Mouse (Mus musculus): ENCODE measurements around the gene Frem2. TPM values are rescaled to one million over a fixed set of nuclear protein-coding genes. Genes with fewer than 3 reads are reported as not detected.
A peak's percentile ranks its signal among the peaks of the same experiment; 100 is the strongest.

The Frem2 gene
- polyA plus RNA-seq, 1 experiment from 2014 or later = 10.2 TPM

DNA sequence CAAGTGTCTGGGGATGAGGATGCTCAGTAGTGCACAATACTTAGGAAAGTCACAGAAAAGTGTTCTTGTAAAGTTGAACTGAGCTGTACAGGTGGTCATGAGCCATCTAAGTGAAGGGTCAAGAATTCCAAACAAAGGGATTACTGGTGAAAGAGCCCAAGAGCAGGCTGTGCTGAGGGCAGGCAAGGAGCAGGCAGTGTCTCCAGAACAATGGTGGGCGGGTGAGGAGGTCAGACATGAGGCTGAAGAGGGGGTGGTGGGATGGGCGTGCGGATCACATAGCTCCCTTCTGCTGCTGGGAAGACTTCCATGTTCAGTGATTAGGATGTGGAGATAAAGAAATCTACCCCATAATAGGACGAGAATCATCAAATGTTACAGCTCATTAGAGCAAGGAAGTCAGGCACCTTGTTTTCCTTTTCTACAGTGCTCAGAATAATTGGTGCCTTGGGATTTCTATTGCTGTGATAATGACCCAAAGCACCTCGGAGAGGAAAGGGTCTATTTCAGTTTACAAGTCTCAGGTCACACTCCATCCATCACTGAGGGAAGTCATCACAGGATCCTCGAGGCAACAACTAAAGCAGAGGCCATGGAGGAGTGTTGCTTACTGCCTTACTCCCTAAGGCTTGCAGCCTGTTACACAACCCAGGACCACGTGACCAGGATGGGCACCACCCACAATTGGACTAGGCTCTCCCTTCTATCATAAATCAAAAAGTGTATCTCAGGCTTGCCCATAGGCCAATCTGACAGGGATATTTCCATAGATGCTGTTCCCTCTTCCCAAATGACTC, 80.6 kb downstream of the Frem2 start:
- Histone ChIP-seq H3K9me3 (ENCODE audit: control insufficient read depth, low read length) (no peaks in the 10 kb centered on the region), H3K4me2 (ENCODE audit: low read depth, low read length) (no peak overlapping the region), H3K4me3 (ENCODE audit: low read length) (no peak overlapping the region), H3K27me3 (ENCODE audit: control insufficient read depth, insufficient read depth, low read depth, low read length) (no peaks in the 10 kb centered on the region), H3K9ac (ENCODE audit: low read length) (no peak overlapping the region), H3K36me3 (ENCODE audit: control insufficient read depth, insufficient read depth, low read length) (no peaks in the 10 kb centered on the region), H3K27ac (ENCODE audit: low read length) (no peak overlapping the region), H3K4me1 (replicated peaks; ENCODE audit: control insufficient read depth, insufficient read depth, low read length) (no peaks in the 10 kb centered on the region; the same call in 1 of the 2 replicates)
- no peak; the same call in 1 of the 2 replicates for ATAC-seq (ENCODE audit: low read depth)
- WGBS = 29% methylated on average over 7 of the region's 7 CpGs

DNA sequence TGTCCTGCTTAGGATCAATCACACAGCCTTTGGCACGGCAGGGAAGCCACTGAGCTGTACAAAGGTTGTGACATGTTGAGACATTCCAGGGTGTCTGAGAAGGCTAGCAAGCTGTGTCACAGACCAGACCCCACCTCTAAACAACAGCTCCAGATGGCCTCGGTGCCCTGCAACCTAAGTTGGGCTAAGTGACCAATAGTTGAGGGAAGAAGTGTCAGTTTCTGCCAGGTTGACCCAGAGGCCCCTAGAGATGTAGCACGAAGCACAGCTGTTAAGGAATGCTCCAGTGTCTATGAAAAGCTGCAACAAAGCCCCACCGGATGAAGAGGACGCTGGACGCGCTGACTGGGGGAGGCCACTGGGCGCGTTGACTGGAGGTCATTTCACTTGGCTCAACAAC, 83.0 kb downstream of the Frem2 start:
- H3K36me3 ChIP-seq (ENCODE audit: control insufficient read depth, insufficient read depth, low read length) = no peaks in the 10 kb centered on the region
- H3K9ac ChIP-seq (ENCODE audit: low read length) = no peak overlapping the region
- no peak for ATAC-seq (ENCODE audit: low read depth)
- no peaks in the 10 kb centered on the region for H3K27me3 ChIP-seq (ENCODE audit: control insufficient read depth, insufficient read depth, low read depth, low read length)
- no peak overlapping the region for H3K4me2 ChIP-seq (ENCODE audit: low read depth, low read length)
- no peaks in the 10 kb centered on the region for H3K4me1 ChIP-seq (replicated peaks; ENCODE audit: control insufficient read depth, insufficient read depth, low read length)
- H3K4me3 ChIP-seq (ENCODE audit: low read length) = no peak overlapping the region
- no peak overlapping the region for H3K27ac ChIP-seq (ENCODE audit: low read length)
- 43% methylated on average over 9 of the region's 9 CpGs for WGBS
- no peaks in the 10 kb centered on the region for H3K9me3 ChIP-seq (ENCODE audit: control insufficient read depth, low read length)

DNA sequence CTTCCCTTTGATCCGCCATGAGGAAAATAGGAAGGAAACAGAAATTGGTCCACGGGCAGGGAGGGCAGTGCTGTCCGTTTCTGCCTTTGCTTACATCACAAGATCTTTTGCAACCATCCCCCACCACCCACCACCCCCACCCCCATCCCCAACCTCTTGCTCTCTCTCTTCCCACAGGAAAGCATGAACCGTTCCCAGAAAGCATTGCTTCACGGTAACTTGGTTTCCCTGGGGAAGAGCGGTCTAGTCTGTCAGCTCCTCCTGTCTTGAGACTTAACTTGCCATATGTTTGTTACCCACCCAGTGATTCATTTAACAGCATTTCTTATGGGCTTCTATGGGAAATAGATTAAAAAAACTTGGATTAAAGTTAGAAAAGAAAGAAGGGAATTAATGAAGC, 85.5 kb downstream of the Frem2 start:
- ATAC-seq (ENCODE audit: low read depth) = no peak
- no peaks in the 10 kb centered on the region for H3K36me3 ChIP-seq (ENCODE audit: control insufficient read depth, insufficient read depth, low read length)
- no peaks in the 10 kb centered on the region for H3K27me3 ChIP-seq (ENCODE audit: control insufficient read depth, insufficient read depth, low read depth, low read length)
- no peaks in the 10 kb centered on the region for H3K9me3 ChIP-seq (ENCODE audit: control insufficient read depth, low read length)
- no peaks in the 10 kb centered on the region for H3K4me1 ChIP-seq (replicated peaks; ENCODE audit: control insufficient read depth, insufficient read depth, low read length)
- H3K9ac ChIP-seq (ENCODE audit: low read length) = no peak overlapping the region
- H3K4me3 ChIP-seq (ENCODE audit: low read length) = no peak overlapping the region
- WGBS = 56% methylated on average over 6 of the region's 6 CpGs
- no peak overlapping the region for H3K27ac ChIP-seq (ENCODE audit: low read length)
- no peak overlapping the region for H3K4me2 ChIP-seq (ENCODE audit: low read depth, low read length)

DNA sequence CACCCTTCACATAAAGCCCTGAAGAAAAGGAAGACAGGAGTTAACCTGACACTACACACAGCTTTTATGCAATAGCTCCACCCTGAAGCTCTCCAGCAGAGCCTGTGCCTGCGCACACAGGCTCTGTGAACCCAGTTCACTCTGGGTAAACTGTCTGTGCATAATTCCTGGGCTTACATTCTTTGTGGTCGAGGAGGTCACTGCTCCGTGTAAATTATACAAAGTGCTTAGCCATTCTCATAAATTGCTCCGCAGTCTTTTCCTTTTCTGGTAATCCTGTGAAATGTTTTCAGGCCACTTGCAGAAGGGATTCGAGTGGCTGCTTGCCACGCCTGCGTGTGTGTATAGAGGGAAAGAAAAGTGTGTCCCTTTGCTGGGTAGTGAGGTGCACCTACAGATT, 92.6 kb downstream of the Frem2 start:
- Histone ChIP-seq H3K4me1 (replicated peaks; ENCODE audit: control insufficient read depth, insufficient read depth, low read length) (peaks cover 5% of the 10 kb centered on the region; the same call in 1 of the 2 replicates), H3K36me3 (ENCODE audit: control insufficient read depth, insufficient read depth, low read length) (no peaks in the 10 kb centered on the region), H3K9me3 (ENCODE audit: control insufficient read depth, low read length) (no peaks in the 10 kb centered on the region), H3K27me3 (ENCODE audit: control insufficient read depth, insufficient read depth, low read depth, low read length) (no peaks in the 10 kb centered on the region), H3K9ac (ENCODE audit: low read length) (no peak overlapping the region), H3K4me2 (ENCODE audit: low read depth, low read length) (no peak overlapping the region), H3K4me3 (ENCODE audit: low read length) (no peak overlapping the region), H3K27ac (ENCODE audit: low read length) (peak overlapping the region; percentile 75)
- ATAC-seq (ENCODE audit: low read depth) = peak; percentile 88
- 32% methylated on average over 7 of the region's 7 CpGs for WGBS

DNA sequence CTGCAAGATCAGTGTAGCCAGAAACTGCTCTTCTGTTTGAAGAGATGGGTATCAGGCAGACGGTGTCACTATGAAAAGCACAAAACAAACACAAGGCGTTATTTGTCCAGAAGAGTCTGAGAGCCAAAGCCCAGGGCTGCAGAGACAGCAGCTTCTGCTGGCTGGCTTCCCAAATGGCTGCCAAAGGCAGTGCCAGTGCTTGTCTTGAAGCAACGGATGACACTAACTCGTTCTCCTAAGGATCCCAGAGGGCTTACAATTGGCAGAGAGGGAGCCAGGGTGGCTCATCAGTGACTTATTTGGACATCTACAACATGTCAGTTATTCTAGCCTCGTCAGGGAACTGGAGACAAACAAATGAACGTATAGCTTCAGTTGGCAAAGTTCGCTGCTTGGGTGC, 93.4 kb downstream of the Frem2 start:
- Histone ChIP-seq H3K27me3 (ENCODE audit: control insufficient read depth, insufficient read depth, low read depth, low read length) (no peaks in the 10 kb centered on the region), H3K9me3 (ENCODE audit: control insufficient read depth, low read length) (no peaks in the 10 kb centered on the region), H3K4me2 (ENCODE audit: low read depth, low read length) (no peak overlapping the region), H3K4me1 (replicated peaks; ENCODE audit: control insufficient read depth, insufficient read depth, low read length) (peaks cover 12% of the 10 kb centered on the region), H3K27ac (ENCODE audit: low read length) (peak overlapping the region; percentile 75), H3K9ac (ENCODE audit: low read length) (no peak overlapping the region), H3K4me3 (ENCODE audit: low read length) (no peak overlapping the region), H3K36me3 (ENCODE audit: control insufficient read depth, insufficient read depth, low read length) (no peaks in the 10 kb centered on the region)
- 30% methylated on average over 7 of the region's 7 CpGs for WGBS
- ATAC-seq (ENCODE audit: low read depth) = peak; percentile 21; the same call in 1 of the 2 replicates

DNA sequence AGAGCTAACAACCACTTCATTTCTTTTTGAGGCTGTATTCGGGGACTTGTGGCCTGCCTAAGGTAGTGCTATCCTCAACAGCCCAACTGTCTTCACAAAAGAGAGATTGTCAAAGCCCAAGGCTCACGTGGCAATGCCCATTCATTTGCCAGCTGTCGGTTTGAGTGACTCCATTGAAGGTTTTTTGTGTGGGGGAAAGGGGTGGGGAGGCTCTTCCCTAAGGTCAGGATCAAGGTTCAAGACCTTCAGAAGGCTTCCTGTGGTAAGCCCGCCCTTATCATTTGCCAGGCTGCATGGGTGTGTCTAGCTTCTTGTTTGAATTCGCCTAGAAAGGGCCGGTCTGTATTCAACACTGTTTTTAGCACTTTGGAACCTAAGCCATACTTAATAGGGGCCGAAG, 95.3 kb downstream of the Frem2 start:
- no peak overlapping the region for H3K4me3 ChIP-seq (ENCODE audit: low read length)
- 58% methylated on average over 7 of the region's 7 CpGs for WGBS
- H3K9ac ChIP-seq (ENCODE audit: low read length) = no peak overlapping the region
- H3K9me3 ChIP-seq (ENCODE audit: control insufficient read depth, low read length) = no peaks in the 10 kb centered on the region
- ATAC-seq (ENCODE audit: low read depth) = no peak
- H3K36me3 ChIP-seq (ENCODE audit: control insufficient read depth, insufficient read depth, low read length) = no peaks in the 10 kb centered on the region
- H3K27me3 ChIP-seq (ENCODE audit: control insufficient read depth, insufficient read depth, low read depth, low read length) = no peaks in the 10 kb centered on the region
- H3K4me1 ChIP-seq (replicated peaks; ENCODE audit: control insufficient read depth, insufficient read depth, low read length) = peaks cover 20% of the 10 kb centered on the region
- no peak overlapping the region for H3K4me2 ChIP-seq (ENCODE audit: low read depth, low read length)
- no peak overlapping the region for H3K27ac ChIP-seq (ENCODE audit: low read length)

DNA sequence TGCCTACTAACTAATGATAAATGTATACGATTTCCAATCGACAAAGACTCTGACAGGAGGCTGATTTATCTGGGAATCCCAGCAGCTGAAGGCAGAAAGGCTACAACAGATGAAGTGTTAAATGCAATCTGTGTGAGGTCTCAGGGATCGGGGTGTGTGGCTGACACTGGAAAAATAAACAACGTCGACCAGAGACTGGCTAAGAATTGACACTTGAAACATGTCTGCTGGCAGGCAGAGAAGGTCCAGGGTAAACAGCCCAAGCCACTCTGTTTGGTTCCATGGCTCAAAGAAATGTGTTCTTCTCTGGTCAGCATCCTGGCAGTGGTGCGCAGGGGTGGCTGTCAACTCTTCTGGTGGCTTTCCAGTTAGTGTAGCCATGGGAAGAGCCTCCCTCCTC, 98.1 kb downstream of the Frem2 start:
- peak overlapping the region; percentile 17; the same call in 1 of the 2 replicates for H3K4me2 ChIP-seq (ENCODE audit: low read depth, low read length)
- peaks cover 22% of the 10 kb centered on the region for H3K4me1 ChIP-seq (replicated peaks; ENCODE audit: control insufficient read depth, insufficient read depth, low read length)
- ATAC-seq (ENCODE audit: low read depth) = no peak
- WGBS = 12% methylated on average over 6 of the region's 6 CpGs
- no peaks in the 10 kb centered on the region for H3K27me3 ChIP-seq (ENCODE audit: control insufficient read depth, insufficient read depth, low read depth, low read length)
- H3K9me3 ChIP-seq (ENCODE audit: control insufficient read depth, low read length) = no peaks in the 10 kb centered on the region
- H3K27ac ChIP-seq (ENCODE audit: low read length) = no peak overlapping the region
- no peak overlapping the region for H3K9ac ChIP-seq (ENCODE audit: low read length)
- H3K4me3 ChIP-seq (ENCODE audit: low read length) = no peak overlapping the region
- H3K36me3 ChIP-seq (ENCODE audit: control insufficient read depth, insufficient read depth, low read length) = no peaks in the 10 kb centered on the region

DNA sequence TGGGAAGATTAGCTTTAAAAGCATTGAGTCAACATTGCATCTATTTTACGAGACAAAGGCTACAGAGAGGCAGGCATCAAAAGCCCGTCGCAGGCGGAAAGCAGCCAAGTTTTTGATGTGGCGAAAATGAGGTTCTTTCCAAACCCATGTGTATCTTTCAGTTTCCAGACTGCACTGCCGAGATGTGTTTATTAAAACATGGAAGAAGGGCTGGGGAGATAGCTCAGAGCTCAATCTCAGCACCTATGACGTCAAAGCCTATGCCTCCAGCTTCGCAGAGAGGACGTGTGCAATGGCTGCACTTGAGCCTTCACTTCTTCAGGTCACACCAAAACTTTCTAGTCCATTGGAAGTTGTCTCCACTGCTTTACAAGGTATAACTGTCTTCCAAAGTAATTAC, 98.9 kb downstream of the Frem2 start:
- peak; percentile 57 for ATAC-seq (ENCODE audit: low read depth)
- 45% methylated on average over 9 of the region's 9 CpGs for WGBS
- Histone ChIP-seq H3K36me3 (ENCODE audit: control insufficient read depth, insufficient read depth, low read length) (no peaks in the 10 kb centered on the region), H3K4me2 (ENCODE audit: low read depth, low read length) (peak overlapping the region; percentile 37), H3K9ac (ENCODE audit: low read length) (no peak overlapping the region), H3K27me3 (ENCODE audit: control insufficient read depth, insufficient read depth, low read depth, low read length) (no peaks in the 10 kb centered on the region), H3K9me3 (ENCODE audit: control insufficient read depth, low read length) (no peaks in the 10 kb centered on the region), H3K4me1 (replicated peaks; ENCODE audit: control insufficient read depth, insufficient read depth, low read length) (peaks cover 18% of the 10 kb centered on the region), H3K27ac (ENCODE audit: low read length) (peak overlapping the region; percentile 66), H3K4me3 (ENCODE audit: low read length) (no peak overlapping the region)

DNA sequence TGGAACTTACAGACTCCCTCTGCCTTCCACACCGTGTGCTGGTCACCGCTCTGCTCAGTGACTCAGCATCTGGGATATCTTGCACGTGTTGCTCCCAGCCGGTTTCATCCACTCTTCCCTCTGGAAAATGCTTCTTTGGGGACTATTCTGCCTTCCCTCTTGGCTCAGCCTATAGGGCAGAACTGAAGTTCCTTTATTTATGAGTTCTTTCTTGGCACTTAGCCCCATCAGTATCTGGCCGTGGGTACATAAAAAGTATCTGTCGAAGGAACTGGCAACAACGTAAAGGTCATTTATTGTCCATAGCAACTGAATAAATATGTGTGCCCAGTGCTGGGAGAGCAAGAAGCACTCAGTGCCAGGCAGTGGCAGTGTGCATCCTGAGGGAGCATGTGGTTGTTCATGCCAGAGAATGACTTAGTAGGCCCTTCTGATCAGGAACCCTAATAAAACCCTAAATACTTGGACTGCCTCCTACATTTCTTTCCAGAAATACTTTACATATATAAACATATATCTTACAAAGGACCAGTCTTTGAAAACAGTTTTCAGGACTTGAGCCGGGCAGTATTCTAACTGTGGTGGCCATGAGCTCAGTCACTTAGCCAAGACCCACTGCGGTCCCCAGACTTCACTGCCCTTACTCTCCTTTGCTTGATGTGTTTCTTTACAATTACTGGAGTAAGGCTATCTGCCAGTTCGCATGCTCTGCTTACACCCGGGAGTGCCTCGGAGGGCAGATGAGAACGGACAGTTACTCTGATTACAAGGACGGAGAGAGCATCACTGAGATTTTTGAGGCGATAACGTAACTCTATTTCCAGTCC, 99.6 kb downstream of the Frem2 start:
- H3K36me3 ChIP-seq (ENCODE audit: control insufficient read depth, insufficient read depth, low read length) = no peaks in the 10 kb centered on the region
- peak overlapping the region; percentile 37 for H3K4me2 ChIP-seq (ENCODE audit: low read depth, low read length)
- peak overlapping the region; percentile 66 for H3K27ac ChIP-seq (ENCODE audit: low read length)
- no peaks in the 10 kb centered on the region for H3K27me3 ChIP-seq (ENCODE audit: control insufficient read depth, insufficient read depth, low read depth, low read length)
- peaks cover 18% of the 10 kb centered on the region for H3K4me1 ChIP-seq (replicated peaks; ENCODE audit: control insufficient read depth, insufficient read depth, low read length)
- no peak overlapping the region for H3K4me3 ChIP-seq (ENCODE audit: low read length)
- no peak overlapping the region for H3K9ac ChIP-seq (ENCODE audit: low read length)
- peak; percentile 56 for ATAC-seq (ENCODE audit: low read depth)
- H3K9me3 ChIP-seq (ENCODE audit: control insufficient read depth, low read length) = no peaks in the 10 kb centered on the region
- 46% methylated on average over 16 of the region's 16 CpGs for WGBS

All from lung, embryonic 16.5 days (tissue).